Mouse (Mus musculus): ENCODE results near the gene Col11a1. TPM values are rescaled to one million over a fixed set of nuclear protein-coding genes. Genes with fewer than 3 reads are reported as not detected.

Gene Col11a1
- under 1 TPM; 0.24 to 0.87 TPM for polyA plus RNA-seq (2017; shearing (Covaris generic))

DNA sequence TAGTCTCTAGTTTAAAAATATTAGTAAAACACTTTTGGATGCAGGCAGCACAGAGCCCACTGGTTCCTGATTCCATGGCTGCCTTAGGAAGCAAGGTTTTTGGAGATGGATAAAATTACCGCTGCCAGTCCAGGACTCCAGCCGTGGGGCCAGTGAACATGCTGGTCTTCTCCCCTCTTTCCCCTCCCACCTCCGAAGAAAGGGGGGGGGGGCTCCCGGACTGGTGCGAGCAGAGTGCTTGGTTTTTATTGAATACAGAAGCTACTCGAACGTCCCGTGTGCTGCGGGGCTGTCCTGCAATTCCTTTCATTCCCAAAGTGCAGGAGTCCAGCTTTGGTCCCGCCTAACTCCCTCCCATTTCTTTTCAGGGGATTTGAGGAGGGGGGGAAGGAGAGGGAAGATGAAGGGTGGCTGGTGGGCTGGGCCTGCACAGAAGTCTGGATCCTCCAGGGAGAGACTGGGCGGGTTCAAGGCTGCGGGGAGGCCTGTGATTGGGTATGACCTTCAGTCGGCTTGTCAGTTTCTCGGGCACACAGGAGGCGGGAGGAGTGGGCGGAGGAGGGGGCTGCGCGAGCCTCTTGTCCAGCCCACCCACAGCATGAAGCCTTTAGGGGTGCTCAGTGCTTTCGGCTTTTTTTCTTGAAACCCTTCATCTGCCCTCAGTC lies at the start of gene Col11a1:
Col11a1 (plus strand) TSS at position 570 of the 665 bp plus-strand sequence.

All from inflammation-experienced regulatory T-cells (primary cell).